ENCODE assay signal across 22 mouse cellular contexts in the genomic region with DNA sequence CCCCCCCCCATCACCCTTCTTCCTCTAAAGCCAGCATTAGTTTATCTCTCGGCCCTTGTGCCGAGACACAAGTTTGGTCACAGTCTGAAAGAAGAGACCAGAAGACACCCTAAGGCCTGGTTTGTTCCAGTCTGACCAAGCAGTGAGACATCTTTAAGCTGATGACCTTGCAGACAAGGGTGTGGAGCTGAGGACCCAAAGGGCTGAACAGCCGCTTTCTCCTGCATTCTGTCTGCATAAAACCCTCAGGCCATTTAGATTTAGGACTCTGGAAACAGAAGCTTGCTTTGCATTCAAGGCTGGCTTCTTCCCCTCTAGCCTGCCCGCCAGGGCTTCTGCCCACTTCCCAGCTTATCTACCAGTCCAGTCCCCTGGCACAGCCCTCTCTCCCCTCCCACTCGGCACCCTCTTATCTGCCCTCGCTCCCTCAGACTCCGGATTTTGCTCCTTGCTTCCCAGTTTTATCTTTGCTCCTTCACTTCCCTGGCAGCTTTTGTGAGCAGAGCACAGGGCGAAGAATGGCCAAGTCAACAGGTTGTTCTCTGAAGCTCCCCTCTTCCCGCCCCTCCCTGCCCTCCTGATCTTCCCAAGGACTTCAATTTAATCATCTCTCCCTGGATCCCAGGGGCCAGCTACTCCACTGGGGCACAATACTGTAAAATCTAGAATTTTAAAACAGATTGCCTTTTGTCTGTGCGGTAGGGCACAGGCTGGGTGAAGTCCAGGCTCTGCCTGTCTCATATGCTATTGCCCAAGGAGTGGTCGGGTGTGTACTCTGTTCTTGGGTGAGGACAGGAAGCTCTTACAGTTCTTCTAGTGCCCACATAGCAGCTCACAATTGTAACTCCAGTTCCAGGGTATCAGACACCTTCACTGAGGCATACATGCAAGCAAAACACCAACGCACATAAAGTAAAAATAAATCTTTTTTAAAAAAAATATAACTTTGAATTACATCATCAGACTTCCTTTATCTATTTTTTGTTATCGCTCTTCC. TPM values are rescaled to one million over a fixed set of nuclear protein-coding genes. Genes with fewer than 3 reads are reported as not detected.
DNase-seq lines count a peak whose midpoint lies in the region; ATAC-seq and TF ChIP-seq lines count a peak whose summit lies in the region.
"Had no signal": no experiment of that assay in that cellular context is flagged by ENCODE, and none has a peak within 500 bp of the region (broad histone marks: within the 10 kb centered on the region; RNA-seq: fewer than 3 reads in every experiment).

No protein-coding gene starts in this region.

- WGBS in heart, embryonic 10.5 days, result 42% methylated on average over 13 of the region's 13 CpGs
- 45% methylated on average over 13 of the region's 13 CpGs for WGBS in heart, embryonic 11.5 days (ENCODE audit: insufficient replicate concordance)
- 74% methylated on average over 13 of the region's 13 CpGs for WGBS in midbrain, embryonic 10.5 days
- 76% methylated on average over 13 of the region's 13 CpGs for WGBS in midbrain, embryonic 11.5 days
- WGBS in intestine, postnatal 0 days, result 41% methylated on average over 13 of the region's 13 CpGs
- 58% methylated on average over 13 of the region's 13 CpGs for WGBS in midbrain, postnatal 0 days
- WGBS in hindbrain, postnatal 0 days, result 69% methylated on average over 13 of the region's 13 CpGs

- H3K36me3 ChIP-seq in heart, embryonic 10.5 days, result no peaks in the 10 kb centered on the region
- H3K36me3 ChIP-seq in heart, embryonic 11.5 days (ENCODE audit: control insufficient read depth, insufficient read depth, low read length), result no peaks in the 10 kb centered on the region
- no peaks in the 10 kb centered on the region for H3K36me3 ChIP-seq in midbrain, embryonic 10.5 days
- H3K36me3 ChIP-seq in midbrain, embryonic 11.5 days (ENCODE audit: control insufficient read depth, insufficient read depth, low read length), result no peaks in the 10 kb centered on the region
- H3K36me3 ChIP-seq in intestine, postnatal 0 days (ENCODE audit: control insufficient read depth, insufficient read depth), result no peaks in the 10 kb centered on the region
- H3K36me3 ChIP-seq in midbrain, postnatal 0 days (ENCODE audit: insufficient read depth, low read length), result no peaks in the 10 kb centered on the region
- no peaks in the 10 kb centered on the region for H3K36me3 ChIP-seq in hindbrain, postnatal 0 days (ENCODE audit: insufficient read depth, low read length)
- H3K36me3 ChIP-seq: G1E had no signal

- TF ChIP-seq CTCF in intestine, postnatal 0 days (IDR thresholded peaks at IDR 0.05; ENCODE audit: low read depth), result no peak
- no peak for TF ChIP-seq CTCF in midbrain, postnatal 0 days (IDR thresholded peaks at IDR 0.05)
- no peak for TF ChIP-seq CTCF in hindbrain, postnatal 0 days (IDR thresholded peaks at IDR 0.05; ENCODE audit: low read depth)

- no peak overlapping the region for H3K4me3 ChIP-seq in heart, embryonic 10.5 days
- no peak overlapping the region for H3K4me3 ChIP-seq in heart, embryonic 11.5 days (ENCODE audit: low read depth, low read length)
- no peak overlapping the region for H3K4me3 ChIP-seq in midbrain, embryonic 10.5 days
- no peak overlapping the region for H3K4me3 ChIP-seq in midbrain, embryonic 11.5 days (ENCODE audit: low read depth, low read length)
- H3K4me3 ChIP-seq in intestine, postnatal 0 days (ENCODE audit: low read depth, low read length), result no peak overlapping the region
- no peak overlapping the region for H3K4me3 ChIP-seq in midbrain, postnatal 0 days (ENCODE audit: low read depth, low read length)
- no peak overlapping the region for H3K4me3 ChIP-seq in hindbrain, postnatal 0 days (ENCODE audit: low read length)

- peaks cover 35% of the 10 kb centered on the region for H3K27me3 ChIP-seq in heart, embryonic 10.5 days (ENCODE audit: insufficient read depth, poor library complexity, severe bottlenecking)
- H3K27me3 ChIP-seq in heart, embryonic 11.5 days (ENCODE audit: control insufficient read depth, insufficient read depth, low read length), result peaks cover 9% of the 10 kb centered on the region; the same call in 1 of the 2 replicates
- peaks cover 8% of the 10 kb centered on the region; the same call in 1 of the 2 replicates for H3K27me3 ChIP-seq in midbrain, embryonic 10.5 days (ENCODE audit: low read depth, poor library complexity, severe bottlenecking)
- H3K27me3 ChIP-seq in midbrain, embryonic 11.5 days (ENCODE audit: control insufficient read depth, insufficient read depth, low read length), result no peaks in the 10 kb centered on the region
- no peaks in the 10 kb centered on the region for H3K27me3 ChIP-seq in intestine, postnatal 0 days (replicated peaks; ENCODE audit: control insufficient read depth, insufficient read depth, low read length)
- H3K27me3 ChIP-seq in midbrain, postnatal 0 days (ENCODE audit: insufficient read depth, low read length), result no peaks in the 10 kb centered on the region
- H3K27me3 ChIP-seq in hindbrain, postnatal 0 days (ENCODE audit: insufficient read depth, low read length), result no peaks in the 10 kb centered on the region

- peaks cover 18% of the 10 kb centered on the region for H3K4me1 ChIP-seq in heart, embryonic 10.5 days
- H3K4me1 ChIP-seq in heart, embryonic 11.5 days (ENCODE audit: control insufficient read depth, insufficient read depth, low read length), result peaks cover 8% of the 10 kb centered on the region
- peaks cover 31% of the 10 kb centered on the region for H3K4me1 ChIP-seq in midbrain, embryonic 10.5 days
- H3K4me1 ChIP-seq in midbrain, embryonic 11.5 days (ENCODE audit: control insufficient read depth, insufficient read depth, low read length), result peaks cover 9% of the 10 kb centered on the region
- 0 out of 2 replicates have a peak, but pooled peaks cover 4% of the 10 kb centered on the region for H3K4me1 ChIP-seq in intestine, postnatal 0 days (replicated peaks; ENCODE audit: control insufficient read depth, insufficient read depth, low read length)
- H3K4me1 ChIP-seq in midbrain, postnatal 0 days (ENCODE audit: insufficient read depth, low read length), result peaks cover 15% of the 10 kb centered on the region; the same call in 1 of the 2 replicates
- peaks cover 18% of the 10 kb centered on the region for H3K4me1 ChIP-seq in hindbrain, postnatal 0 days (ENCODE audit: insufficient read depth, low read length)

- no peak for ATAC-seq in heart, embryonic 11.5 days (replicated peaks; ENCODE audit: insufficient number of reproducible peaks, low FRiP score, low TSS enrichment)
- no peak for ATAC-seq in midbrain, embryonic 11.5 days (ENCODE audit: low FRiP score)
- ATAC-seq in intestine, postnatal 0 days, result peak; percentile 96
- no peak for ATAC-seq in midbrain, postnatal 0 days (ENCODE audit: low FRiP score)
- no peak for ATAC-seq in hindbrain, postnatal 0 days

- no peak overlapping the region for H3K9ac ChIP-seq in heart, embryonic 11.5 days (ENCODE audit: low read depth, low read length)
- no peak overlapping the region for H3K9ac ChIP-seq in midbrain, embryonic 11.5 days (ENCODE audit: low read length)
- H3K9ac ChIP-seq in intestine, postnatal 0 days (ENCODE audit: low read depth, low read length), result no peak overlapping the region; the same call in 1 of the 2 replicates
- H3K9ac ChIP-seq in midbrain, postnatal 0 days (replicated peaks; ENCODE audit: low read length, poor library complexity, severe bottlenecking), result no peak overlapping the region
- H3K9ac ChIP-seq in hindbrain, postnatal 0 days (replicated peaks; ENCODE audit: low read length), result no peak overlapping the region
- H3K9ac ChIP-seq: forebrain, postnatal 0 days; lung, embryonic 14.5 days had no signal

- no peak overlapping the region for H3K4me2 ChIP-seq in heart, embryonic 11.5 days
- H3K4me2 ChIP-seq in midbrain, embryonic 11.5 days, result no peak overlapping the region
- peak overlapping the region; percentile 10; the same call in 1 of the 2 replicates for H3K4me2 ChIP-seq in intestine, postnatal 0 days (replicated peaks; ENCODE audit: low read depth)
- H3K4me2 ChIP-seq in midbrain, postnatal 0 days (ENCODE audit: low read depth, low read length, poor library complexity, severe bottlenecking), result no peak overlapping the region
- H3K4me2 ChIP-seq in hindbrain, postnatal 0 days (ENCODE audit: low read depth, low read length), result no peak overlapping the region
- H3K4me2 ChIP-seq: lung, embryonic 14.5 days had no signal

- no peaks in the 10 kb centered on the region for H3K9me3 ChIP-seq in heart, embryonic 10.5 days
- H3K9me3 ChIP-seq in heart, embryonic 11.5 days (replicated peaks; ENCODE audit: control insufficient read depth, low read length), result no peaks in the 10 kb centered on the region
- H3K9me3 ChIP-seq in midbrain, embryonic 10.5 days (replicated peaks), result no peaks in the 10 kb centered on the region
- no peaks in the 10 kb centered on the region for H3K9me3 ChIP-seq in midbrain, embryonic 11.5 days (ENCODE audit: control insufficient read depth, low read length)
- H3K9me3 ChIP-seq in intestine, postnatal 0 days (ENCODE audit: control insufficient read depth), result no peaks in the 10 kb centered on the region
- H3K9me3 ChIP-seq in midbrain, postnatal 0 days (ENCODE audit: low read length), result no peaks in the 10 kb centered on the region
- H3K9me3 ChIP-seq in hindbrain, postnatal 0 days (ENCODE audit: low read length), result no peaks in the 10 kb centered on the region

- peak overlapping the region; percentile 56; the same call in 1 of the 2 replicates for H3K27ac ChIP-seq in heart, embryonic 10.5 days
- H3K27ac ChIP-seq in heart, embryonic 11.5 days (ENCODE audit: low read depth, low read length), result no peak overlapping the region
- peak overlapping the region; percentile 23; the same call in 1 of the 2 replicates for H3K27ac ChIP-seq in midbrain, embryonic 10.5 days (replicated peaks)
- H3K27ac ChIP-seq in midbrain, embryonic 11.5 days (ENCODE audit: low read depth, low read length), result no peak overlapping the region
- peak overlapping the region; percentile 82 for H3K27ac ChIP-seq in intestine, postnatal 0 days (ENCODE audit: low read depth, low read length)
- 0 out of 2 replicates have a peak overlapping the region, but pooled peaks have one; percentile 6 for H3K27ac ChIP-seq in midbrain, postnatal 0 days (ENCODE audit: low read depth, low read length)
- H3K27ac ChIP-seq in hindbrain, postnatal 0 days, result no peak overlapping the region

- DNase-seq in heart, embryonic 10.5 days (ENCODE audit: low spot score), result no peak
- DNase-seq in midbrain, embryonic 10.5 days (ENCODE audit: low spot score), result no peak
- DNase-seq in midbrain, embryonic 11.5 days (ENCODE audit: low spot score, missing footprints), result no peak
- no peak for DNase-seq in midbrain, postnatal 0 days (ENCODE audit: low spot score)
- DNase-seq in urinary bladder, postnatal 10 days (ENCODE audit: low spot score), result no peak
- no peak for DNase-seq in hindbrain, postnatal 0 days (ENCODE audit: low spot score)
- DNase-seq: adrenal gland, postnatal 10 days; B cell, adult 2 months; cerebellum, postnatal 14 days; forebrain, postnatal 0 days; heart, postnatal 10 days; kidney, postnatal 25 days; lung, embryonic 14.5 days; thymus, adult 2 months had no signal

RNA-seq across cellular contexts. Expression of a gene that starts 50.0 kb away (rescaled TPM):
- polyA plus RNA-seq in heart, embryonic 10.5 days (2016; fragmentation: Nextera tagmentation; extraction: Ambion mirVana), result 0.11 TPM in 1 of 2 replicates, not detected in the other
- polyA plus RNA-seq in heart, embryonic 11.5 days (2014; fragmentation: Nextera tagmentation; extraction: Ambion mirVana), result not detected in 2 replicates
- polyA plus RNA-seq in midbrain, embryonic 10.5 days (2016; fragmentation: Nextera tagmentation; extraction: Ambion mirVana), result 0.06 and 0.12 TPM in 2 replicates
- not detected in 2 replicates for polyA plus RNA-seq in midbrain, embryonic 11.5 days (2014; fragmentation: Nextera tagmentation; extraction: Ambion mirVana)
- not detected in 2 replicates for polyA plus RNA-seq in intestine, postnatal 0 days (2015; fragmentation: Nextera tagmentation; extraction: Ambion mirVana)
- total RNA-seq in midbrain, postnatal 0 days (2014; rRNA removed), result not detected in 2 replicates
- polyA plus RNA-seq in midbrain, postnatal 0 days (2015; fragmentation: Nextera tagmentation; extraction: Ambion mirVana), result 0.29 and 0.39 TPM in 2 replicates
- total RNA-seq in hindbrain, postnatal 0 days (2014; rRNA removed), result not detected in 2 replicates
- 0.25 and 0.58 TPM in 2 replicates for polyA plus RNA-seq in hindbrain, postnatal 0 days (2015; fragmentation: Nextera tagmentation; extraction: Ambion mirVana)
- total RNA-seq: adrenal gland, postnatal 10 days; forebrain, postnatal 0 days; heart, postnatal 10 days; layer of hippocampus, postnatal 10 days; left cerebral cortex, postnatal 36 days; megakaryocyte-erythroid progenitor cell, adult 5-6 weeks had no signal
- polyA plus RNA-seq: embryonic facial prominence, embryonic 14.5 days; G1E; lung, embryonic 14.5 days; spleen, adult 2 months had no signal

Comparison
In these comparisons a context has a peak if more than half of its experiments do, and no peak if none do; other contexts are left out.
1. H3K27ac ChIP-seq: peak in heart, embryonic 10.5 days (single experiment), midbrain, embryonic 10.5 days (single experiment), intestine, postnatal 0 days (single experiment) and midbrain, postnatal 0 days (single experiment); none in heart, embryonic 11.5 days (single experiment), midbrain, embryonic 11.5 days (single experiment) and hindbrain, postnatal 0 days (single experiment).